Mouse (Mus musculus) myocyte (in vitro differentiated cells): ENCODE results near the gene Il17rd.
A peak's percentile ranks its signal among the peaks of the same experiment; 100 is the strongest.

ENCODE experiments used
- CEBPB ChIP-seq: IDR thresholded peaks from 2 replicates; pipeline ENCODE4 v1.6.1; 2011; ENCODE audit warnings: mild to moderate bottlenecking, moderate library complexity; ENCODE audit not compliant: poor library complexity, insufficient read depth, severe bottlenecking
- E2F4 ChIP-seq: IDR thresholded peaks from one replicate; pipeline ENCODE4 v1.6.1; 2011; ENCODE audit warnings: mild to moderate bottlenecking, control low read depth, moderate library complexity; ENCODE audit not compliant: insufficient read depth
- MAX ChIP-seq: IDR thresholded peaks from one replicate; pipeline ENCODE4 v1.6.1; 2011; ENCODE audit warnings: low read depth, mild to moderate bottlenecking, control low read depth
- MYOD1 ChIP-seq, 3 experiments: IDR thresholded peaks; one replicate each; pipeline ENCODE4 v1.6.1; 2011; ENCODE audit warnings: control low read depth in 2 of 3, low read depth in 2 of 3, mild to moderate bottlenecking in 2 of 3, moderate library complexity in 1 of 3; ENCODE audit not compliant: insufficient read length in 2 of 3, control insufficient read depth in 1 of 3
- MYOG ChIP-seq, 3 experiments: IDR thresholded peaks; one replicate each; pipeline ENCODE4 v1.6.1; 2011; ENCODE audit warnings: control low read depth in 2 of 3, low read depth in 2 of 3, mild to moderate bottlenecking in 2 of 3; ENCODE audit not compliant: insufficient read length in 2 of 3, control insufficient read depth in 1 of 3, insufficient read depth in 1 of 3
- POLR2A ChIP-seq: IDR thresholded peaks from one replicate; pipeline ENCODE4 v1.6.1; 2011; ENCODE audit warnings: low read depth, mild to moderate bottlenecking, control low read depth, moderate library complexity; ENCODE audit not compliant: insufficient read length
- POLR2AphosphoS2 ChIP-seq: IDR thresholded peaks from one replicate; pipeline ENCODE4 v1.6.1; 2011; ENCODE audit warnings: low read depth, control low read depth; ENCODE audit not compliant: insufficient read length
- REST ChIP-seq: IDR thresholded peaks from one replicate; pipeline ENCODE4 v1.6.1; 2011; ENCODE audit warnings: mild to moderate bottlenecking, control low read depth, moderate library complexity; ENCODE audit not compliant: insufficient read depth, insufficient read length
- TCF12 ChIP-seq: IDR thresholded peaks from one replicate; pipeline ENCODE4 v1.6.1; 2011; ENCODE audit warnings: mild to moderate bottlenecking, control low read depth; ENCODE audit not compliant: poor library complexity, insufficient read depth, severe bottlenecking
- TCF3 ChIP-seq: IDR thresholded peaks from one replicate; pipeline ENCODE4 v1.6.1; 2011; ENCODE audit warnings: low read depth, control low read depth; ENCODE audit not compliant: insufficient read length

GRCm38 (mm10) chr14:27131521-27131920, 92.8 kb downstream of the Il17rd start:
- TF ChIP-seq TCF12: peak; percentile 24
- no peak for TF ChIP-seq TCF3
- TF ChIP-seq POLR2A: no peak
- peak in 1 of 3 experiments; percentile 60 for TF ChIP-seq MYOG (IDR thresholded peaks at IDR 0.05; ENCODE audit: control insufficient read depth in 1 of 3, insufficient read depth in 1 of 3, insufficient read length in 2 of 3, low read depth in 2 of 3)
- no peak for TF ChIP-seq REST
- peak in 1 of 3 experiments; percentile 67 for TF ChIP-seq MYOD1 (IDR thresholded peaks at IDR 0.05; ENCODE audit: control insufficient read depth in 1 of 3, insufficient read length in 2 of 3, low read depth in 2 of 3)
- TF ChIP-seq POLR2AphosphoS2: no peak
- no peak for TF ChIP-seq CEBPB
- no peak for TF ChIP-seq MAX
- no peak for TF ChIP-seq E2F4
